Mouse (Mus musculus): Measurements from ENCODE around the gene Tor3a. TPM values are rescaled to one million over a fixed set of nuclear protein-coding genes. Genes with fewer than 3 reads are reported as not detected.
"Not testable (repeated sequence)": the region's sequence is repeated elsewhere in the genome, so short reads cannot be mapped to it uniquely, and the experiment has no call there.

Tor3a gene
- total RNA-seq, 1 experiment from 2014 or later: 10.6 TPM

- no peak for DNase-seq
These were observed 2.2 kb downstream of the Tor3a start for GRCm38 (mm10) chr1:156671921-156672320.

GRCm38 (mm10) chr1:156669208-156669983 lies 4.8 kb downstream of the Tor3a start:
- no peak for DNase-seq

- no peak for DNase-seq
These were observed 5.6 kb downstream of the Tor3a start for GRCm38 (mm10) chr1:156668602-156669001.

- DNase-seq: peak; percentile 56
These were observed 6.8 kb downstream of the Tor3a start for GRCm38 (mm10) chr1:156667141-156667926.

GRCm38 (mm10) chr1:156665777-156666176 lies 8.4 kb downstream of the Tor3a start:
- no peak for DNase-seq

- DNase-seq: not testable (repeated sequence)
These were observed 13.4 kb downstream of the Tor3a start for GRCm38 (mm10) chr1:156660660-156661236.

GRCm38 (mm10) chr1:156659906-156660659 lies 14.1 kb downstream of the Tor3a start:
- peak; percentile 65 for DNase-seq

- DNase-seq: peak; percentile 67
These were observed 15.5 kb downstream of the Tor3a start for GRCm38 (mm10) chr1:156658676-156659075.

GRCm38 (mm10) chr1:156657523-156657922 lies 16.6 kb downstream of the Tor3a start:
- DNase-seq: no peak

GRCm38 (mm10) chr1:156654735-156655530 lies 19.2 kb downstream of the Tor3a start:
- DNase-seq: no peak

GRCm38 (mm10) chr1:156652189-156652822 lies 21.9 kb downstream of the Tor3a start:
- DNase-seq: no peak

GRCm38 (mm10) chr1:156650631-156651030 lies 23.5 kb downstream of the Tor3a start:
- no peak for DNase-seq

- DNase-seq: no peak
These were observed 25.5 kb downstream of the Tor3a start for GRCm38 (mm10) chr1:156648705-156649104.

- DNase-seq: peak; percentile 3
These were observed 28.2 kb downstream of the Tor3a start for GRCm38 (mm10) chr1:156645971-156646370.

- DNase-seq: peak; percentile 36
These were observed 29.2 kb downstream of the Tor3a start for GRCm38 (mm10) chr1:156644780-156645523.

GRCm38 (mm10) chr1:156644061-156644460 lies 30.1 kb downstream of the Tor3a start:
- DNase-seq: no peak

- no peak for DNase-seq
These were observed 31.3 kb downstream of the Tor3a start for GRCm38 (mm10) chr1:156642813-156643212.

GRCm38 (mm10) chr1:156641808-156642207 lies 32.3 kb downstream of the Tor3a start:
- no peak for DNase-seq

GRCm38 (mm10) chr1:156640577-156640976 lies 33.6 kb downstream of the Tor3a start:
- no peak for DNase-seq

- no peak for DNase-seq
These were observed 34.7 kb downstream of the Tor3a start for GRCm38 (mm10) chr1:156639455-156639854.
